Mouse (Mus musculus) testis, adult 2 months (tissue): ENCODE results near the gene Tcf7l1.

ENCODE experiments used
- CTCF ChIP-seq: fragments of 200-500 bp; IDR thresholded peaks from 2 replicates; pipeline ENCODE4 v1.5.1; 2012; ENCODE audit warnings: low read depth, mild to moderate bottlenecking, inconsistent platforms, low read length, moderate library complexity; ENCODE audit not compliant: control insufficient read depth, insufficient read depth, insufficient replicate concordance
- POLR2A ChIP-seq: fragments of 200-500 bp; IDR thresholded peaks from 2 replicates; pipeline ENCODE4 v1.6.1; 2012; ENCODE audit warnings: low read depth, mild to moderate bottlenecking, inconsistent platforms, low read length, moderate library complexity; ENCODE audit not compliant: control insufficient read depth

- TF ChIP-seq POLR2A (no peak), CTCF (no peak)
These were observed 36.2 kb downstream of the Tcf7l1 start for GRCm38 (mm10) chr6:72752824-72753223.
